Mouse (Mus musculus) forelimb bud, embryonic 11.5 days (tissue): ENCODE measurements around the gene Fbxl2.

Source experiments
- DNase-seq: peaks from one replicate; pipeline ENCODE4 v3.0.0-alpha.2; 2012; ENCODE audit warnings: low read depth, low spot score

Fbxl2 gene

GRCm38 (mm10) chr9:114019012-114019762 lies 26.8 kb downstream of the Fbxl2 start:
- DNase-seq: no peak

GRCm38 (mm10) chr9:114016402-114016801 lies 29.6 kb downstream of the Fbxl2 start:
- DNase-seq: no peak

GRCm38 (mm10) chr9:114015724-114016123 lies 30.3 kb downstream of the Fbxl2 start:
- DNase-seq: no peak

DNA sequence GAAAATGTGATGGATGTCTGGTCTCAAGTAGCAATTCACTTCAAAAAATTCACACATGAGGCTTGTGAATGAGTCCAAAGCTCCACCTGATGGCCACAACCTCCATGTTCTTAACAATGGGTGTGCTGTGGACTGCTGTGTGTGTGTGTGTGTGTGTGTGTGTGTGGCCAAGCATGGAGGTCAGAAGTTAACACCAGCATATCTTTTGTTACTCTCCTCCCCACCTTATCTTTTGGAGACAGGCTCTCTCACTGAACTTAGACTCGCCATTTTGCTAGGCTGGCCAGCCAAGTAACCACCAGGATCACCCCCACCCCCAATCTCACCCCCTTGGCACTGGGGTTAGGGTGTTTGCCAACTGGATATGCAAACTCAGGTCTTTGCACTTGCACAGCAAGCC lies 32.0 kb downstream of the Fbxl2 start:
- DNase-seq: no peak

GRCm38 (mm10) chr9:114011203-114011602 lies 34.8 kb downstream of the Fbxl2 start:
- DNase-seq: no peak

- no peak for DNase-seq
Measured at GRCm38 (mm10) chr9:114009526-114009925, 36.5 kb downstream of the Fbxl2 start.

DNA sequence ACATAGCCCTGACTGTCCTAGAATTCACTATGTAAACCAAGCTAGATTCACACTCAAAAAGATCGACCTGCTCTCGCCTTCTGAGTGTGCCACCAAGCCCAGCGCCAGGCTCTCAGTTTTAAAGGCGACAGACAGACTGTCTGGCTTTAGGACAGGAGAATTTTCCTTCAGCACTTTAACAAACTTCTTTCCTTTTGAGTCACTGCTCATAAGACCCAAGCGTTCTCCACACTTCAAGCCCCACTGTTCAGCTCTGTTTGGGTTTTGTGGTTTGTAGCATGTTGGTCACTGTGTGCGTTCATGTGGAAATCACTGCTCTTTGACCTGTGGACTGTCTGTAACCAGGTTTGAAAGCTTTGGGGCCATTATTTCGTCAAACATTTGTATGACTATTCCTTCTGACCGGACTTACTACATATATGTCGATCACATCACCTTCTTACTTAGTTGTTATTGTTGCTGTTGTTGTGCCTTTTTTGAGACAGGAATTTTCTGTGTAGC lies 38.1 kb downstream of the Fbxl2 start:
- DNase-seq: no peak

GRCm38 (mm10) chr9:114006801-114007200 lies 39.2 kb downstream of the Fbxl2 start:
- no peak for DNase-seq

DNA sequence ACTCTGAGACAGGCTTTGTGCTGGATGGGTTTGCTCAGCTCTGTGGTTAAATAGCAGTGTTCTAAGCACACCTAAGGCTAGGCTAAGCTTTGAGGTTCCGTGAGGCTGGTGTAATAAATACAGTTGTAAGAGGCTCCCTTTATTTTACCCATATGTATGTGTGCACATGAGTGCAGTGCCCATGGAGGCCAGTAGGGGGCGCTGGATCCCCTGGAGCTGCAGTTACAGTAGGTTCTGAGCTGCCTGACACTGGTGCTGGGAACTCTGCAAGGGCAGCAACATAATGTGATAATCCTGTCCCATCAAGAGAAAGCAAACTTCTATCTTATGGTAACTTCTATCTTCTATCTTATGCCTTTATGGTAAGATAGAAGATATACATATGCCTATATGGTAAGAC lies 47.7 kb downstream of the Fbxl2 start:
- DNase-seq: no peak

GRCm38 (mm10) chr9:113992810-113993209 lies 53.2 kb downstream of the Fbxl2 start:
- no peak for DNase-seq

DNA sequence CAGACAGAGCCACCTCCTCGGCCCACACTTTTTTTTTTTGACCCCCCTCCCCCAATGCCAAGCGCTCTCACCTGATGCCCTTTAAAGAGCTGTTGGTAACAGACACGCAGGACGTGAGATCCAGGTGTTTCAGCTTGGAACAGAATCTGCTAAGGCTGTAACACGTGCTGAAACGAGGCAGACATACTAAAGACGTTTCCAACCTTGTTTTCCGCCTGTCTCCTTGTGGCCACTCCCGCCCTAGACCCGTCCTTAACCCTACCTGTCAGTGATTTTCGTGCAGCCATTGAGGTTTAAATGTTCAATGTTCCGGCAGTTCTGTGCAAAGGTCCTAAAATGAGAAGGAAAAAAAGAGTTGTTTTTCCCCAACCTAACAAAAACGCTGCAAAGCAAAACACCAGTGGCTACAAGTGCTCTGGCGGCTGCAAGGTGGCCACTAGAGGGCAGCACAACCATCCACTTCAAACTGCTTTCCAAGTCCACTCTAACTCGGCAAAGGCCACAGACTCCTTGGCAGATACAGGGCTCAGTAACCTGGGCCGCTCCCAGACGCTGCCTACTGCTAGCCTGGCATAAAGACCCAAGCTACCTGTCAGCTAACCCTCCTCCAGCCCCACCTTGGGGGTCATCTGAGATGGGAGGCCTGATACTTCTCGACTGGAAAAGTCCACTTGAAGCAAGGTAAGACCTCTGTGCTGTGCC lies 55.3 kb downstream of the Fbxl2 start:
- DNase-seq: peak; percentile 89

DNA sequence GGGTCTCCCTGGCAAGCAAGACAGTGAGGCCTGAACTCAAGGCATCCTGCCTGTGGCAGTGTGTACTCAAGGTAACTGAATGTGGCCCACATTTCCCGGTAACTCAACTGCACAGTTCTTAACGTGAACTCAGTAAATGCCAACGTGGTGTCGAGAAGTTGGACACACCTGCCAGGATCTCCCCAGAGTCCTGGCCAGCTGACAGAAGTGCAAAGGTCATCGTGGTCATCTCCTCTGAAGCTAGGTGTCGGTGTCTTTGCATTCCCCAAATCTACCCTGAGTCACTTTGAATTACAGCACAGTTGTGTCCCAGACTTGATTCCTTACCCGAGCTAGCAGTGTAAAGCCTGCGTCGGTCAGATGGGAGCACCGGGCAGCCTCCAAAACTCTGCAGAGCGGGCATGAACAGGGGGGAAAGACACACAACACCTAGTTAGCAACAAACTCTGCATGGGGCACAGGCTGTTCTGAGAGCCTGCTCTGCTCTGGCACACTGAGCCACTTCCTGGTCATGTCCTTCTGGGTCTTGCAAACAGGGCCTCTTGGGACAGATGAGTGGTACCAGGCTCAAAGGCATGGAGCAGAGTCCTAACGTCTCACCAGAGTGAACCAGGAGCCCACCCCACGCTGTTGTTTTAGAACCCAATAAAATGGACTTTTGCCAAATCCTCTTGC lies 60.9 kb downstream of the Fbxl2 start:
- no peak for DNase-seq

DNA sequence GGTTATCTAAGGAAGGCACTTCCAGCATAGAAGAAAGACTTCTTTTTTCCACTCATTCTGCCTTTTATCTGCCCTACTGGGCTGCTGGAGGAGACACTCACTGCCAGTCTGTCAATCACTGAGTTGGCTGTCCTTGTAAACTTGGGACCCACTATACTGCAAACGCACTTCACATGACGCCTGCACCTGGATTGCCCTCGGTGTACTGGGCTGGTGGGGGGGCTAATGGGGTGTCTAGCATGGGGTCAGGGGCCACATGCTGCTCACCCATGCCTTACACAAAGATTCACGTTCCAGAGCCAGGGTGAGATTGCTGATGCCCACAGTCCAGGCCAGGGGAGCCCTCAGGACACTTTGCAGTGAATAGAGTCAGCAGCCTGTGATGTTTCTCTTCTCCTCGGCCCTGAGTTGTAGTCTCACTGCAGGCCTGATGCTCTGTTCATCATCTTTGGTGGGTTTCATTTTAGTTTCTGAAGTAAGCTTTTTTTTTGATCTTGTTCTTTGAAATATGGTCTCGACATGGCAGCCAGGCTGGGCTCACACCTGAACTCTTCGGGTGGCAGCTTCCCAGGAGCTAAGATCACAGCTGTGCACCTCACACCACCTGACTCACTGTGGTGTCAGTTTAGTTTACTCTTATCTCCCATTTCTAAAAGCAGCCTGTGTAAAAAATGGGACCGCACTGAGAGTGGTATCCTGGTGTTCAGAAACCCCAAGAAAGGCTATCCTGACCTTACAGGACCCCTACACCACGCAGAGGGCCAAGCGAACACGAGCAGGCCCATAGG lies 62.9 kb downstream of the Fbxl2 start:
- no peak for DNase-seq

- no peak for DNase-seq
Measured at GRCm38 (mm10) chr9:113982451-113982850, 63.5 kb downstream of the Fbxl2 start.

DNA sequence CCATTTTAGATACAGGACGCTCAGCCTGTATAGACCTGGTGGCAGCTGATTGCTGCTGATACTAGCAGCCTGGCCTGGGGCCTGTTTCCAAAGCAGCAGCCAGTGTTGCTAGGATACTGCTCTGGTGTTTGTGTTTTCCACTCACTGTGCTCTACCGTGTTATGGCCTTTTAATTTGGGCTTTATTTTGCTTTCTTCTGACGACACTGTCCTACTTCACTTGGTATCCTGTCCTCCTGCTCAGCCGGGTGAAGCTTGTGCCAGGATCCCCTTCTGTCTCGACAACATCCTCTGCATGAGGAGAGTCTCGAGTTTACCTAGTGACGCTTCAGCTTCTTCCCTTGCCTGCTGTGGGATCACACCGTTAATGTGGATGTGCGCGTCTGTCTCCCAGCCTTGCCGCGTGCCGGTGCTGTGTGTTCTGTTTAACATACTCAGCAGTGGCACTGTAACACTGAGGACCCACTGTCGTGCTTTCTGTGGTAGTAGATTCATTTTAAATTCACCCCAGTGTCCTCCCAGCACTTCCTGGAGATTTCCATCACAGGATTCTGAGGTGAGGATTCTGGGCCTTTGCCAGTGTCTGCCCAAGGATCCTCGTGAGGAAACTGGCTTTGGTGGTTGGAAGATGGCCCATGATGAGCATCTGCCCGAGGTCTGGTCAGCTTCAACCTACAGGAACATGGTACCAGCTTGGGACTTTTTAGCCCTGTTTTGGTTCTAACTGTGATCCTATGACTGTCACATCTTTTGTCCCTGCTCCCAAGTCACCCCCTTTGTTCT lies 64.7 kb downstream of the Fbxl2 start:
- no peak for DNase-seq

DNA sequence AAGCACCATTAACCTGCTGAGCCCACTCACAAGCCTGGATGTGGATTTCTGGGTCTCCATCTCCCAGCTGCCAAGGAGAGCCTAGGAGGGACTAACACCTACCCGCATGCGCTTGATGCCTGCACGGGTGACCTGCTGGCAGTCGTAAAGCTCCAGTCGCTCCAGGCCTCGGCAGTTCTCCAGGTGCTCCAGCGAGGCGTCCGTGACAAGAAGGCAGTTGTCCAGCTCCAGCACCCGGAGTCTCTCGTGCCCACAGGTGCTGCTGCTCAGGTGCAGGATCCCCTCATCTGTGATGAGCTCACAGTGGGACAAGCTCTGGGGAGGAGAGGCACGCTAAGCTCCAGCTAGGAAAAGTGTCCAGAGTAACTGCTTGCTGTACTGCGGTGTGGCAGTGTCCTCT lies 66.6 kb downstream of the Fbxl2 start:
- DNase-seq: no peak

DNA sequence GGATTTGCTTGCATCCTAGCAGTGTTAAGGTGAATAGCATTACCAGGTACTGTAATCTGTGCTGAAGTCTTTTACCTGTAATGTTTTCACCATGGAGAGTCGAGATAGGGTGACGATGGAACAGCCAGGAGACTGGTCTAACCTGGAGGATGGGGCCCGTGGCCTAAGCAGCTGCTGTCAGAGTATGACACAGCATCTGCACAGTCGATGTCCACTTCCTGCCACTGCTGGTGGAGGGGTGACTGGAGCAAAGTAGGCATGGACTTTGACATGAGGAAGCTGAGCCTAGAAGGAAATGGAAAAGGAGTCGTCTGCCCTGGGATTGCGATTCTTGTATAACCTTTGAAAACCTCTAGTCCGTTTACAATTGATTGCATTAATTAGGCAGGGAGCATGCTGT lies 67.3 kb downstream of the Fbxl2 start:
- DNase-seq: no peak

- no peak for DNase-seq
Measured at GRCm38 (mm10) chr9:113977225-113977840, 68.7 kb downstream of the Fbxl2 start.

GRCm38 (mm10) chr9:113976264-113976663 lies 69.7 kb downstream of the Fbxl2 start:
- no peak for DNase-seq

DNA sequence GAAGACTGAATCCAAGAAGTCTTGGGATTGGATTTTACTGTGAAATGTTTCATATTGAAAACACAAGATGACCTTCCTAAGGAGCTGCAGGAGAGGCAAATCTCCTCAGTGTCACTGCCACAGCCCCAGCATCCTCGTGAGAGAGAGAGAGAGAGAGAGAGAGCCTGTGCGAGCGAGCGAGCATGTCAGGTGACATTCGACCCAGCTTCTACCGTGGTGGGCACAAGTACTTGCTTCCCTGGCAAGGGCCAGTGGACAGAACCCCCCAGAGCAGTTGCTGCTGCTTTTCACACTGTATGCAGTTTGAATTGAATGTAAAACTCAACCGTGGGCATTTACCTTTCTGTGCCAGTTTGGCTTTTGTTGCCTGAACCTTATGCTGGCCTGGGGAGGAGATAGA lies 70.5 kb downstream of the Fbxl2 start:
- DNase-seq: no peak
